Mouse (Mus musculus) liver, embryonic 12.5 days (tissue): ENCODE results near the gene Cd300lf. TPM values are rescaled to one million over a fixed set of nuclear protein-coding genes. Genes with fewer than 3 reads are reported as not detected.
A peak's percentile ranks its signal among the peaks of the same experiment; 100 is the strongest.

Source experiments
- ATAC-seq: fragments of 200-750 bp; cut with Nextera tagmentation; 2 replicates; pipeline ENCODE4 v1.8.0; 2017; ENCODE audit warnings: moderate number of reproducible peaks, mild to moderate bottlenecking, moderate library complexity
- H3K27ac ChIP-seq: fragments of 300-500 bp; sonication (generic); 2 replicates; pipeline ENCODE4 v1.5.1; 2016; ENCODE audit warnings: mild to moderate bottlenecking
- H3K27me3 ChIP-seq: fragments of 300-500 bp; sonication (generic); replicated peaks from 2 replicates; pipeline ENCODE4 v1.6.1; 2016; ENCODE audit warnings: mild to moderate bottlenecking, moderate library complexity
- H3K36me3 ChIP-seq: fragments of 300-500 bp; sonication (generic); 2 replicates; pipeline ENCODE4 v1.6.1; 2016; ENCODE audit warnings: mild to moderate bottlenecking, moderate library complexity
- H3K4me1 ChIP-seq: fragments of 300-500 bp; sonication (generic); 2 replicates; pipeline ENCODE4 v1.6.1; 2016
- H3K4me2 ChIP-seq: fragments of 300-500 bp; sonication (generic); 2 replicates; pipeline ENCODE4 v1.6.1; 2016; ENCODE audit warnings: mild to moderate bottlenecking, moderate library complexity
- H3K4me3 ChIP-seq: fragments of 300-500 bp; sonication (generic); 2 replicates; pipeline ENCODE4 v1.5.1; 2016; ENCODE audit warnings: mild to moderate bottlenecking, moderate library complexity
- H3K9ac ChIP-seq: fragments of 300-500 bp; sonication (generic); 2 replicates; pipeline ENCODE4 v1.6.1; 2016; ENCODE audit warnings: mild to moderate bottlenecking, moderate library complexity
- H3K9me3 ChIP-seq: fragments of 300-500 bp; sonication (generic); replicated peaks from 2 replicates; pipeline ENCODE4 v1.6.1; 2016; ENCODE audit warnings: mild to moderate bottlenecking, moderate library complexity
- WGBS: fragments of 180-500 bp; shearing (Covaris S2); methylation state at CpG from one replicate; pipeline ENCODE4 v1.1.7; 2016; ENCODE audit not compliant: insufficient replicate concordance; 5-methylcytosine and 5-hydroxymethylcytosine counted together
- polyA plus RNA-seq: library from polyadenylated mRNA; unstranded; fragments of >200 nt; fragmentation: Nextera tagmentation; extraction: Ambion mirVana; gene quantifications from 2 replicates; pipeline ENCODE4 v1.2.1, GENCODE M21; 2016

Cd300lf gene
- polyA plus RNA-seq, 1 experiment from 2014 or later, result 1.3 TPM

- Histone ChIP-seq H3K4me1 (no peaks in the 10 kb centered on the region), H3K27ac (no peak overlapping the region), H3K4me3 (no peak overlapping the region), H3K4me2 (no peak overlapping the region), H3K9ac (no peak overlapping the region), H3K9me3 (no peaks in the 10 kb centered on the region), H3K27me3 (peaks cover 19% of the 10 kb centered on the region), H3K36me3 (no peaks in the 10 kb centered on the region)
- 38% methylated on average over 18 of the region's 18 CpGs for WGBS
- no peak for ATAC-seq
Measured at GRCm38 (mm10) chr11:115083376-115084139, 50.2 kb downstream of the Cd300lf start.

GRCm38 (mm10) chr11:115082196-115082595 lies 51.6 kb downstream of the Cd300lf start:
- no peak overlapping the region for H3K4me3 ChIP-seq
- peaks cover 19% of the 10 kb centered on the region for H3K27me3 ChIP-seq
- no peaks in the 10 kb centered on the region for H3K4me1 ChIP-seq
- 54% methylated on average over 6 of the region's 6 CpGs for WGBS
- H3K36me3 ChIP-seq, result no peaks in the 10 kb centered on the region
- no peak overlapping the region for H3K4me2 ChIP-seq
- H3K9me3 ChIP-seq, result no peaks in the 10 kb centered on the region
- H3K9ac ChIP-seq, result no peak overlapping the region
- H3K27ac ChIP-seq, result no peak overlapping the region
- no peak for ATAC-seq

GRCm38 (mm10) chr11:115081373-115081772 lies 52.4 kb downstream of the Cd300lf start:
- Histone ChIP-seq H3K4me1 (no peaks in the 10 kb centered on the region; the same call in 1 of the 2 replicates), H3K27ac (no peak overlapping the region), H3K4me2 (no peak overlapping the region), H3K36me3 (no peaks in the 10 kb centered on the region), H3K27me3 (peaks cover 19% of the 10 kb centered on the region), H3K4me3 (no peak overlapping the region), H3K9me3 (no peaks in the 10 kb centered on the region), H3K9ac (no peak overlapping the region)
- 31% methylated on average over 3 of the region's 3 CpGs for WGBS
- no peak for ATAC-seq

- no peak for ATAC-seq
- H3K36me3 ChIP-seq, result no peaks in the 10 kb centered on the region
Measured at GRCm38 (mm10) chr11:115080886-115081285, 52.9 kb downstream of the Cd300lf start.

GRCm38 (mm10) chr11:115078680-115079079 lies 55.1 kb downstream of the Cd300lf start:
- H3K4me1 ChIP-seq, result peaks cover 9% of the 10 kb centered on the region
- H3K27ac ChIP-seq, result no peak overlapping the region
- H3K9me3 ChIP-seq, result no peaks in the 10 kb centered on the region
- ATAC-seq, result no peak
- no peak overlapping the region for H3K4me3 ChIP-seq
- no peak overlapping the region for H3K4me2 ChIP-seq
- H3K27me3 ChIP-seq, result peaks cover 3% of the 10 kb centered on the region
- 43% methylated on average over 5 of the region's 5 CpGs for WGBS
- H3K9ac ChIP-seq, result no peak overlapping the region
- H3K36me3 ChIP-seq, result no peaks in the 10 kb centered on the region

More at GRCm38 (mm10) chr11:115080886-115081285, 52.9 kb downstream of the Cd300lf start:
- Histone ChIP-seq H3K27me3 (peaks cover 19% of the 10 kb centered on the region), H3K27ac (no peak overlapping the region), H3K9me3 (no peaks in the 10 kb centered on the region), H3K9ac (no peak overlapping the region), H3K4me1 (no peaks in the 10 kb centered on the region; the same call in 1 of the 2 replicates), H3K4me2 (no peak overlapping the region), H3K4me3 (no peak overlapping the region)
- WGBS, result 27% methylated on average over 13 of the region's 13 CpGs

GRCm38 (mm10) chr11:115077436-115077835 lies 56.4 kb downstream of the Cd300lf start:
- no peak overlapping the region for H3K9ac ChIP-seq
- H3K36me3 ChIP-seq, result no peaks in the 10 kb centered on the region
- H3K4me2 ChIP-seq, result no peak overlapping the region
- 77% methylated on average over 1 of the region's 1 CpGs for WGBS
- ATAC-seq, result no peak
- H3K27me3 ChIP-seq, result no peaks in the 10 kb centered on the region
- no peaks in the 10 kb centered on the region for H3K9me3 ChIP-seq
- H3K4me1 ChIP-seq, result peaks cover 9% of the 10 kb centered on the region
- H3K27ac ChIP-seq, result no peak overlapping the region
- H3K4me3 ChIP-seq, result no peak overlapping the region

GRCm38 (mm10) chr11:115075859-115076258 lies 57.9 kb downstream of the Cd300lf start:
- H3K9me3 ChIP-seq, result no peaks in the 10 kb centered on the region
- no peak overlapping the region for H3K9ac ChIP-seq
- ATAC-seq, result peak; percentile 48; the same call in 1 of the 2 replicates
- peak overlapping the region; percentile 63 for H3K27ac ChIP-seq
- no peaks in the 10 kb centered on the region; the same call in 1 of the 2 replicates for H3K27me3 ChIP-seq
- no peaks in the 10 kb centered on the region for H3K36me3 ChIP-seq
- WGBS, result 14% methylated on average over 5 of the region's 5 CpGs
- H3K4me2 ChIP-seq, result 0 out of 2 replicates have a peak overlapping the region, but pooled peaks have one; percentile 10
- no peak overlapping the region for H3K4me3 ChIP-seq
- peaks cover 23% of the 10 kb centered on the region for H3K4me1 ChIP-seq

- 19% methylated on average over 7 of the region's 7 CpGs for WGBS
- Histone ChIP-seq H3K4me2 (0 out of 2 replicates have a peak overlapping the region, but pooled peaks have one; percentile 10), H3K36me3 (no peaks in the 10 kb centered on the region), H3K27me3 (no peaks in the 10 kb centered on the region; the same call in 1 of the 2 replicates), H3K9me3 (no peaks in the 10 kb centered on the region), H3K4me1 (peaks cover 23% of the 10 kb centered on the region), H3K4me3 (no peak overlapping the region), H3K27ac (peak overlapping the region; percentile 57), H3K9ac (no peak overlapping the region)
- ATAC-seq, result peak; percentile 47; the same call in 1 of the 2 replicates
Measured at GRCm38 (mm10) chr11:115075407-115075806, 58.4 kb downstream of the Cd300lf start.

- H3K27me3 ChIP-seq, result no peaks in the 10 kb centered on the region; the same call in 1 of the 2 replicates
- no peak overlapping the region for H3K27ac ChIP-seq
- no peak overlapping the region for H3K4me3 ChIP-seq
- H3K9me3 ChIP-seq, result no peaks in the 10 kb centered on the region
- peaks cover 23% of the 10 kb centered on the region for H3K4me1 ChIP-seq
- no peaks in the 10 kb centered on the region for H3K36me3 ChIP-seq
- 61% methylated on average over 5 of the region's 5 CpGs for WGBS
- H3K9ac ChIP-seq, result no peak overlapping the region
- ATAC-seq, result no peak
- H3K4me2 ChIP-seq, result no peak overlapping the region
Measured at GRCm38 (mm10) chr11:115073002-115073401, 60.8 kb downstream of the Cd300lf start.

GRCm38 (mm10) chr11:115071631-115072294 lies 62.0 kb downstream of the Cd300lf start:
- no peaks in the 10 kb centered on the region for H3K9me3 ChIP-seq
- H3K27me3 ChIP-seq, result no peaks in the 10 kb centered on the region; the same call in 1 of the 2 replicates
- peak overlapping the region; percentile 18 for H3K4me2 ChIP-seq
- H3K27ac ChIP-seq, result no peak overlapping the region
- H3K36me3 ChIP-seq, result no peaks in the 10 kb centered on the region
- H3K4me1 ChIP-seq, result peaks cover 23% of the 10 kb centered on the region
- no peak overlapping the region for H3K4me3 ChIP-seq
- 14% methylated on average over 14 of the region's 14 CpGs for WGBS
- no peak overlapping the region for H3K9ac ChIP-seq
- no peak for ATAC-seq

GRCm38 (mm10) chr11:115071015-115071551 lies 62.7 kb downstream of the Cd300lf start:
- 17% methylated on average over 9 of the region's 9 CpGs for WGBS
- Histone ChIP-seq H3K9ac (no peak overlapping the region), H3K36me3 (no peaks in the 10 kb centered on the region), H3K4me3 (no peak overlapping the region), H3K9me3 (no peaks in the 10 kb centered on the region), H3K27ac (no peak overlapping the region), H3K4me2 (peak overlapping the region; percentile 18), H3K27me3 (no peaks in the 10 kb centered on the region; the same call in 1 of the 2 replicates), H3K4me1 (peaks cover 23% of the 10 kb centered on the region)
- ATAC-seq, result no peak

- Histone ChIP-seq H3K4me2 (no peak overlapping the region), H3K27me3 (no peaks in the 10 kb centered on the region; the same call in 1 of the 2 replicates), H3K9ac (no peak overlapping the region), H3K4me1 (peaks cover 8% of the 10 kb centered on the region), H3K27ac (no peak overlapping the region), H3K36me3 (no peaks in the 10 kb centered on the region), H3K9me3 (no peaks in the 10 kb centered on the region), H3K4me3 (no peak overlapping the region)
- no peak for ATAC-seq
- 33% methylated on average over 6 of the region's 6 CpGs for WGBS
Measured at GRCm38 (mm10) chr11:115066768-115067167, 67.0 kb downstream of the Cd300lf start.
